Mouse (Mus musculus): ENCODE results near the gene Ppat.

- TF ChIP-seq POLR2A (IDR thresholded peaks at IDR 0.05; ENCODE audit: insufficient read depth, low read length) (no peak), CTCF (IDR thresholded peaks at IDR 0.05; ENCODE audit: low read depth, low read length) (no peak), EP300 (IDR thresholded peaks at IDR 0.05; ENCODE audit: insufficient read depth, low read depth, low read length) (no peak)
Measured at GRCm38 (mm10) chr5:76929180-76929877, 22.0 kb downstream of the Ppat start.
